Mouse (Mus musculus) forebrain, embryonic 10.5 days (tissue): ENCODE measurements at regions not wholly inside any gene's neighbourhood (a gene's known extent, or its start where the extent isn't known, plus 50 kb on each side); places are given as distances from the start of the nearest gene placed in this dataset.
A peak's percentile ranks its signal among the peaks of the same experiment; 100 is the strongest.

Source experiments
- DNase-seq: peaks from one replicate; pipeline ENCODE4 v3.0.0-alpha.2; 2017; ENCODE audit warnings: low spot score; ENCODE audit errors: extremely low spot score
- H3K27ac ChIP-seq: fragments of 300-500 bp; sonication (generic); 2 replicates; pipeline ENCODE4 v1.5.1; 2016; ENCODE audit warnings: mild to moderate bottlenecking
- H3K27me3 ChIP-seq: fragments of 300-500 bp; sonication (generic); 2 replicates; pipeline ENCODE4 v1.6.1; 2016; ENCODE audit warnings: mild to moderate bottlenecking; ENCODE audit not compliant: poor library complexity, severe bottlenecking
- H3K36me3 ChIP-seq: fragments of 300-500 bp; sonication (generic); replicated peaks from 2 replicates; pipeline ENCODE4 v1.6.1; 2016; ENCODE audit warnings: mild to moderate bottlenecking, moderate library complexity
- H3K4me1 ChIP-seq: fragments of 300-500 bp; sonication (generic); 2 replicates; pipeline ENCODE4 v1.6.1; 2016
- H3K4me3 ChIP-seq: fragments of 300-500 bp; sonication (generic); 2 replicates; pipeline ENCODE4 v1.5.1; 2016; ENCODE audit warnings: mild to moderate bottlenecking, moderate library complexity
- H3K9me3 ChIP-seq: fragments of 300-500 bp; sonication (generic); 2 replicates; pipeline ENCODE4 v1.6.1; 2016; ENCODE audit warnings: mild to moderate bottlenecking, moderate library complexity
- WGBS: fragments of 180-500 bp; shearing (Covaris S2); methylation state at CpG from one replicate; pipeline ENCODE4 v1.1.7; 2016; 5-methylcytosine and 5-hydroxymethylcytosine counted together

DNA sequence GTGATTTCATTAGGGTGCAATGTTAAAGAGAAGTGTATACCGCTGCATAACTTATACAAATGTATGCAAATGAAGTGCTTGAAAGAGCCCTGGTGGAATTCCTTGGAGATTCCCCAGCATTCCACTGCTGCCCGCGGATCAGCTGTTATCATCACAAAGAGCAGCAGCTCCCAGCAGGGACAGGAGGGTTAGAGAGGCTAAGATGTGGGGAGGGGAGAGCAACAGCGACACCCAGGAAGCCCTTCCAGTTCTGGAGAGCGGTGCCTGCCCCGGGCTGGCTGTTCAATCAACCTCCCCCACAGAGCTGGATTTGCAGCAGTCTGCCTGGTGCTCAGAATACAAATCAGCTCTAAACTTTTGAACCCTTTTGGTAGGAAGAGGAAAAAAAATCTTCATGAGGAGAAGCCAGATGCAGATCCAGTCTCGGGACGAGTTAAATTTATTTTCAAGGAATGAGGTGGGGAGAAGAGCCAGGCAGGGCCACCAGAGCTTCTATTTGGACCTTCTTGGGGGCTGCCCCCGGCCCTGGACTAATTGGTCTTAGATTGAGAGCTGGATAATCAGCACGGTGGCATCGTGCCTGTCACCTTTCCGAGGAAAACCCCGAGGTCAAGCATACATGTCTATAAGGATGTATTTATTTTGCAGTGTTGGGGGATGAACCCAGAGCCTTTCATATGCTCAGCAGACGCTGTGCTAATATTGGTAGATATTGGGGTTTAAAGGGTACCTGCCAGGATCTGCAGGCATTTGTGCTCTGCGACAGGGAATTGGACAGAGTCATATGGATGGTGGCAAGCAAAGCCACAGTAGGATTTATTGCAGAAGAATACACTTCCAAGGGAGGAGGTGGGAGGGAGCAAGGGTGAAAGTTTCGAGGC, 344.7 kb downstream of the Eipr1 start:
- peaks cover 34% of the 10 kb centered on the region for H3K27me3 ChIP-seq
- H3K4me1 ChIP-seq, result peaks cover 28% of the 10 kb centered on the region
- peak overlapping the region; percentile 31 for H3K4me3 ChIP-seq
- WGBS, result 7% methylated on average over 16 of the region's 16 CpGs
- no peaks in the 10 kb centered on the region for H3K36me3 ChIP-seq
- H3K9me3 ChIP-seq, result no peaks in the 10 kb centered on the region
- peak; percentile 64 for DNase-seq
- peak overlapping the region; percentile 75 for H3K27ac ChIP-seq

DNA sequence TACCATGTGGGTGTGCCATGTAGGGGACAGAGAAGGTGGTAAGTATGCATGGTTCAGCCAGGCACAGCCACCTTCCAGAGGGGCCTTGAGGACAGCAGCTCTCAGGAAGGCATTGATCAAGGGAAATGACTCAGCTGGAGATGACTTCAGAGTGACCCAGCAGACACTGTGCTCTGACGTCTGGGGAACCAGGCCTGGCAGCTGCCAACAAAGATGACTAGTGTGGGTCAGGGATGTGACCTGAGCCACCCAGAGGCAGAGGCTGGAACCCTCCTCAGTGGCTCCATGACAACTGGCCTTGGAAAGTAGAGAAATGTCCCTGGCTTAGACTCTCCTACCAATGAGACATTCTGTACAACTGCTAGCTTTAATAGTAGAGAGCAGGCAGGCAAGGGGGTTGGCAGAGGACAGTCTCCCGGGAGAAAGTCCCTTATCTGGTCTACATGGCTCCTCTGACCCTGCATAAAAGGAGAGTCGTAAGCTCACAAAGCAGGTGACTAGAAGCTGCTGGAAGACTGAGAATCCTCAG, 348.5 kb downstream of the Eipr1 start:
- no peaks in the 10 kb centered on the region for H3K9me3 ChIP-seq
- no peak overlapping the region for H3K27ac ChIP-seq
- WGBS, result 77% methylated on average over 3 of the region's 3 CpGs

DNA sequence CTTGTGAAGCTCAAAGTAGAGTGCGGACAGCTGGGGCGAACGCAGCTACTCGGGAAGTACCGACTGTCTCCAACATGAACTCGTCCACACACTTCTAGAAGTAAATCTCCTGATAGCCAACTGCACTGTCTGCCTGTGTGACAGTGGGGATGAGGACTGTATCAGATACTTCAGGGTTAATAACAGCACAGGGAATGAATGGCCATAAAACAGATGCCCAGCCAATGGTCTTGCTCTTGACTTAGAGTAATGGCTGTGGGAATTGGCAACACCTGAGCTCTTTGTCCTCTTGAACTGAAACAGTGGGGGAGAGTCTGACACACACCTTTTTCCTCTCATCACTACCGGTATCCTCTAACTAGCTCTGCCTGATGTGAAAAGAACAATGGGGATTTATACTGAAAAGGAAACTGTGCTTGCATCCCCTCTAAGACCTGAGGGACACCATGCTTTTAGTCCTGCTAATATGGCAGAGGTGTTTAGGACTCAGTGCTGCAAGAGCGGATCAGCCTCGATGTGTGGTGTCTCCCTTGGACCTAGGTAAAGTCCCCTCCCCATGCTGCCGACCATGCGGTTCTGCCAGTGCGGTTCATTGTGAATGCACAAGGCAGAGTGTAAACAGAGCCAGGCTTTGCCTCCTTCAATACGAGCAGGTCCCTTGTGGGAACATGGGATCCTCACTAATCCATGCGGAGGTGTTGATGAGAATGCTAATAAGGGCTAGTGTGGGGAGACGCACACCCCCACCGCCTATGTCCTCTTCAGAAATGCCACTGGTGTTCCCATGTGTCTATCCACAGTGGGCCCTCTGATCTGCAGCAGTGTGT, 355.5 kb downstream of the Eipr1 start:
- no peaks in the 10 kb centered on the region; the same call in 1 of the 2 replicates for H3K27me3 ChIP-seq
- no peak for DNase-seq
- no peaks in the 10 kb centered on the region for H3K36me3 ChIP-seq
- 69% methylated on average over 16 of the region's 16 CpGs for WGBS
- peak overlapping the region; percentile 9; the same call in 1 of the 2 replicates for H3K27ac ChIP-seq
- no peak overlapping the region for H3K4me3 ChIP-seq
- H3K9me3 ChIP-seq, result no peaks in the 10 kb centered on the region
- peaks cover 20% of the 10 kb centered on the region for H3K4me1 ChIP-seq

More for the DNA sequence above, 348.5 kb downstream of the Eipr1 start:
- DNase-seq, result no peak
- peaks cover 11% of the 10 kb centered on the region for H3K27me3 ChIP-seq
- H3K4me3 ChIP-seq, result no peak overlapping the region
- no peaks in the 10 kb centered on the region for H3K36me3 ChIP-seq
- H3K4me1 ChIP-seq, result peaks cover 23% of the 10 kb centered on the region

DNA sequence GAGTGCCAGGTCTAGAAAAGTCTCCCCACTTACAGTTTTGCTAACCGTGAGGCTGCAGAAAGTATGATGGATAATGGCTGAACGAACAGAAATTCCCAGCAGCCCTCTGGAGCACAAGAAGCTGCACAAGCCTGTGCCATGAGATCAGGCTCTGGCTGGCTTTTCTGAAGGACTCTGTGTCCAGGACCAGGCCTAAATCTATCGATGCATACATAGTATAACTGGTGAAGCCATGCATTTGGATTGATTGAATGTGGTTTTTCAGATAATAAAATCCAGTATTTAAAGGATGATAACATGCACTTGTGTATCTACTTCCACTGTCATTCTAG, 356.1 kb downstream of the Eipr1 start:
- 88% methylated on average over 3 of the region's 3 CpGs for WGBS
- peaks cover 20% of the 10 kb centered on the region for H3K4me1 ChIP-seq
- H3K36me3 ChIP-seq, result no peaks in the 10 kb centered on the region
- no peak overlapping the region for H3K4me3 ChIP-seq
- no peaks in the 10 kb centered on the region for H3K9me3 ChIP-seq
- H3K27me3 ChIP-seq, result no peaks in the 10 kb centered on the region; the same call in 1 of the 2 replicates
- DNase-seq, result no peak
- H3K27ac ChIP-seq, result peak overlapping the region; percentile 9; the same call in 1 of the 2 replicates

DNA sequence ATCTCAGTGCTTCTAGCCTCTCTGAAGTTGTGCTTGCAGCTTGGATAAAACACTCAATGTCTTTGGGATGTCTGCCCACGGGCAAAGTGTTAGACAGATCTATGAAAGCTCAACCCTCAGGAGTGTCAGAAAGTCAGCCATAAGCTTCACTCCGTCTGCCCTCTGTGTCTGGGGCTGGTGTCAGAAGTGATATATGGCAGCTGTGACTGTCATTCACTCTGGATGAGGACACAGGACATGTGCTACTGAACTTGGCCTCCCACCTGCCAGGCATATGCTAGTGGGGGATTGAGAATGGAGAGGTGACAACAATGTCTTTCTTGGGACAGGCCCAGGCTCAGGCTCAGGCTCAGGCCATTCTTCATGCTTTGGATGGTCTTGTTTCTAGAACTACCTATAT, 366.7 kb downstream of the Eipr1 start:
- no peak overlapping the region for H3K4me3 ChIP-seq
- no peaks in the 10 kb centered on the region for H3K9me3 ChIP-seq
- 93% methylated on average over 2 of the region's 2 CpGs for WGBS
- no peak for DNase-seq
- H3K27me3 ChIP-seq, result no peaks in the 10 kb centered on the region
- no peak overlapping the region for H3K27ac ChIP-seq
- peaks cover 15% of the 10 kb centered on the region for H3K4me1 ChIP-seq
- H3K36me3 ChIP-seq, result no peaks in the 10 kb centered on the region

DNA sequence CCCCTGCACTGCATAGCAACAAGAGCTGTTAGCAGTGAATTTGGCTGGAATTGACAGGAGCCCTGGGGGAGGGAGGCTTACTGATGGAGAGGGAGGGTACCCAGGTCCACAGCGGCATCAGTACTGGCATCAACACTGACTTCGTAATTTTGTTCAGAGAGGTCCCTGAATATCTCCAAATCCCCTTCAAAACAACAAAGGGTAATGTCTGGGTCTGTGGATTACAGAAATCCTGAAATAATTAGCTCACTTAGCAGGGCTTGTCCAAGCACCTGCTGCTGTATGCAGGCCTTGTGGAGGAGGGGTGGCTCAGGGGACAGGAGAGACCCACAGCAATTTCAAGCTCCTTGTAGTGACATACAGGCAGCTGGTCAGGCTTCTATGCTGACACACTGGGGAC, 369.6 kb downstream of the Eipr1 start:
- Histone ChIP-seq H3K4me3 (no peak overlapping the region), H3K36me3 (no peaks in the 10 kb centered on the region), H3K4me1 (peaks cover 15% of the 10 kb centered on the region), H3K27me3 (no peaks in the 10 kb centered on the region), H3K9me3 (no peaks in the 10 kb centered on the region), H3K27ac (peak overlapping the region; percentile 60; the same call in 1 of the 2 replicates)
- WGBS, result 46% methylated on average over 2 of the region's 2 CpGs
- DNase-seq, result no peak

DNA sequence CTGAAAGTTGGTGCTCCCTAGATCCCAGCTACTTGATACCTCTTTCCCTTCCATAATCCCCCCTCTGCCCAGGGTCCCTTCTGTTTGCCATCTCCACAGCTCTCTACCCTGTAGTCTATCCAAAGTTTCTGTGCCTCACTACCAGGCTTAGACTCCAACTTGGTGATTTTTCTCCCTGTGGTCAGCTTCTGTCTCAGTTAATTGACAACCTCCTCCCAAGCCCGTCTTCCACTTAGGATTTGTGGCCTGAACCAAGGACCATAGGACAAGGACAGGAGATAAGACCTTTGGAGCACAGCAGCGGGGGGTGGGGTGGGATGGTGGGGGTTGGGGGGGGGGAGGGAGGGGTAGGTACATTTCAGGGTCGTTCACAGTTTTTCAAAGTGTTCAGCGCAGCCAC, 371.3 kb downstream of the Eipr1 start:
- Histone ChIP-seq H3K36me3 (no peaks in the 10 kb centered on the region), H3K9me3 (no peaks in the 10 kb centered on the region), H3K4me1 (peaks cover 15% of the 10 kb centered on the region), H3K27me3 (no peaks in the 10 kb centered on the region), H3K4me3 (no peak overlapping the region), H3K27ac (no peak overlapping the region)
- DNase-seq, result no peak
- WGBS, result 85% methylated on average over 4 of the region's 4 CpGs

DNA sequence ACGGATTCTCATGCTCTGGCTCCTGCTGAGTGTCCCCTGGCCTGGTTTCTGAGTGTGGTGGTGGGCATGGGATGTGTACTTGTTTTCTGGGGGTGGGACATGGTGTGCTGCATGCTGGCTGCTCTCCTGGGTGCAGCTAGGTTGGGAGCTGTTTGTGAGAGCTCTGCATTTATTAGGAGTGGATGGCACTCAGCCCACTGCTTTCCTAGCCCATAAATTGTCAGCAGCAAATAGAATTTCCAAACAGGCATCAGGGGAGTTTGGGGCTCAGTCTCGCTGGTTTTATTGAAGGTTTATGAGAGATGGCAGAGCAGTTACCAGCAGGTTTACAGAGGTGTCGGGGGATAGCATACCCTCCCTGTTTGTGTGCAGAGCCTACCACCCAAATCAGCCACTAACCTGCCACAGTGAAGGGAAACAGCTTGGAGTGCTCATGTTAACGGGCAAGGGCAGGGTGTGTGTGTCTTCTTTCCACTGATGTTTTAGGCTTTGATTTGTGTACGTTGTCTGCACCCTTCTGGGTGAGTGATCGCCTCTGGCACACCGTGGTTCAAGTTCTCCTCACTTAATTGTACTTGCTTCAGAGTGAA, 372.6 kb downstream of the Eipr1 start:
- H3K36me3 ChIP-seq, result no peaks in the 10 kb centered on the region
- DNase-seq, result no peak
- peaks cover 15% of the 10 kb centered on the region for H3K4me1 ChIP-seq
- H3K4me3 ChIP-seq, result no peak overlapping the region
- H3K9me3 ChIP-seq, result no peaks in the 10 kb centered on the region
- no peaks in the 10 kb centered on the region for H3K27me3 ChIP-seq
- no peak overlapping the region for H3K27ac ChIP-seq
- 83% methylated on average over 7 of the region's 7 CpGs for WGBS

DNA sequence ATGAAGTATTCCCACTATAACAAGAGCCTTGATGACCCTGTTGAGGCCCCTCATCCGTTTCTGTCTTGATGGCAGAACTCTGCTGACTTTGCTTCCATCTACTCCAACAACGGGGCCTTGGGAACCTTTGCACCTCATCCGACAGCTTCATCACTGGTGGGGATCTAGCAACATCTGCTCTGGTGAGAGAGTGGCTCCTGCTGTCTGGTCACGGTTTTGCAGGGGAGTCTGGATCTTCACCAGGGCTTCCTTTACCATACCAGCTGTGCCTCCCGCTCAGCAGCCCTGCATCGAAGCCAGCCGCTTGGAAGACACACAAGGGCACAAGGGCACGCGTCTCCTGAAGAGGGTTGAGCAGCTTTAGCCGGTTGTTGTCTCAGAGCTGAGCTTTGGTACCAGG, 377.2 kb downstream of the Eipr1 start:
- DNase-seq, result no peak
- Histone ChIP-seq H3K27ac (no peak overlapping the region), H3K9me3 (no peaks in the 10 kb centered on the region), H3K4me3 (no peak overlapping the region), H3K36me3 (no peaks in the 10 kb centered on the region), H3K27me3 (no peaks in the 10 kb centered on the region), H3K4me1 (no peaks in the 10 kb centered on the region)
- WGBS, result 69% methylated on average over 10 of the region's 10 CpGs

DNA sequence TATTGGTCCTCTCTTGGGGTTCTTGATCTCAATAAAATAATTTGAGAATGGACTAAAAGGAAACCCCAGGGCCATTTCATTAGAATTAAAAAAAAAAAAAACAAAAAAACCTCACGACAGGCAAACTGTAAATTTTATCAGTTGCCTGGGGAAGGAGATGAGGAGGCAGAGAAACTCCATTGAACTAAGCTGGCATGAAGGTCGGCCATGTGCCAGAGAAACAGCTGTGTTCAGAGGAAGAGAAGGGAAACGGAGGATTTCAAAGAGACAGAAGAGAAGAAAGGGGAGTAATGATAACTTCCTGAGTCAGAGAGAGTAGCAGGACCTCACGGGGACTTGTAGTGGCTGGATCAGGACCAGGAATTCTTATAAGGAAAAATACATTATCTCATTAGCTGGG, 377.7 kb downstream of the Eipr1 start:
- no peaks in the 10 kb centered on the region for H3K9me3 ChIP-seq
- no peak for DNase-seq
- H3K36me3 ChIP-seq, result no peaks in the 10 kb centered on the region
- no peaks in the 10 kb centered on the region for H3K4me1 ChIP-seq
- no peaks in the 10 kb centered on the region for H3K27me3 ChIP-seq
- H3K4me3 ChIP-seq, result no peak overlapping the region
- 78% methylated on average over 4 of the region's 4 CpGs for WGBS
- no peak overlapping the region for H3K27ac ChIP-seq

DNA sequence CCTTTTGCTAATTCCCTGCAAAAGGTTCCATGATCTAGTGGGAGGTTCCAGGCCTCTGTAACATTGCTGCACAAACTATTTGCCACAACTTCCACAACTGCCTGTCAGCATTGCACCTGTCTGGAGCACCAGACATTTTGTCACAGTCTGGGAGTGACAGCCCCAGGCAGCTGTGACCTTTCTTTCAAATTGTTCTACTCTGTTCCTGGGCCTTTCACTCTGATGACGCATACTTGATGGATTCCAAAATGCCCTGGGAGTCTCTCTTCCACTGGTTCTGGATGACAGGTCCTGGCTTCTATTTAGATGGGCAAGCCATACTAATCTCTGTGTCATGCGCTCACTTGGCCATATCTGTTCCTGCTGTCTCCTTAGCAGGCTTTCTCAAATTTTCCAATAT, 382.7 kb downstream of the Eipr1 start:
- Histone ChIP-seq H3K27me3 (no peaks in the 10 kb centered on the region), H3K4me1 (no peaks in the 10 kb centered on the region), H3K27ac (no peak overlapping the region), H3K9me3 (no peaks in the 10 kb centered on the region), H3K4me3 (no peak overlapping the region), H3K36me3 (no peaks in the 10 kb centered on the region)
- DNase-seq, result no peak
- WGBS, result 78% methylated on average over 2 of the region's 2 CpGs

DNA sequence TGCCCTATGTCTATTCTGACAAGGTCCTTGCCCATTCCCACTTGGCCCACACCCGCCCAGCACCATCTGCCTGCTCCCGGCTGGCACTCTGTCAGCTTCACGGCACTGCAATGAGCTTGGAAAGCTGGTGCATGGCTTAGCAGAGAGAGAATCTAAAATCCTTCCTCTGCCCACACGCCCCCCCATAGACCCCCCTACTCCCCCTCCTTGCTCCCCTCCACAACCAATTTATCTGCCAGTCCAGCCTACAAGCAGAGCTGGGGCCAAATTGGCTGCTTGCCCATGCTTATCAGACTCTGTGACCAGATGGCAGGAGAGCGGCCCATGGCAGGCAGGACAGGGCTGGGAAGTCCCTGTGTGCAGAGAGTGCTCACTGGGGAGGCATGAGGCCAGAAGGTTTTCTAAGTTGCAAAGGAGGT, 385.3 kb downstream of the Eipr1 start:
- H3K4me1 ChIP-seq, result 0 out of 2 replicates have a peak, but pooled peaks cover 8% of the 10 kb centered on the region
- H3K9me3 ChIP-seq, result no peaks in the 10 kb centered on the region
- H3K27me3 ChIP-seq, result no peaks in the 10 kb centered on the region
- 89% methylated on average over 5 of the region's 5 CpGs for WGBS
- DNase-seq, result no peak
- no peak overlapping the region for H3K27ac ChIP-seq
- no peaks in the 10 kb centered on the region for H3K36me3 ChIP-seq
- no peak overlapping the region for H3K4me3 ChIP-seq
